Mouse (Mus musculus) spleen, adult 2 months (tissue): ENCODE data around the gene Cdc34.

Source experiments
- CTCF ChIP-seq: fragments of 200-500 bp; IDR thresholded peaks from 2 replicates; pipeline ENCODE4 v1.5.1; 2011; ENCODE audit warnings: mild to moderate bottlenecking, inconsistent platforms; ENCODE audit not compliant: insufficient read depth, insufficient read length, insufficient replicate concordance; ENCODE audit errors: extremely low read depth
- POLR2A ChIP-seq: fragments of 200-500 bp; IDR thresholded peaks from 2 replicates; pipeline ENCODE4 v1.6.1; 2011; ENCODE audit warnings: low read depth, low read length, inconsistent platforms

- TF ChIP-seq POLR2A (no peak), CTCF (peak; percentile 4; the same call in 1 of the 2 replicates)
These were observed 30.0 kb downstream of the Cdc34 start for GRCm38 (mm10) chr10:79712029-79712428.
